Mouse (Mus musculus): ENCODE data around the gene Cdk17. TPM values are rescaled to one million over a fixed set of nuclear protein-coding genes. Genes with fewer than 3 reads are reported as not detected.

Cdk17 gene
- polyA plus RNA-seq, 1 experiment from 2014 or later, result 41.2 TPM

GRCm38 (mm10) chr10:93123957-93124613 lies 36.6 kb upstream of the Cdk17 start:
- Histone ChIP-seq H3K9me3 (replicated peaks) (no peaks in the 10 kb centered on the region), H3K4me2 (no peak overlapping the region), H3K27ac (replicated peaks) (0 out of 2 replicates have a peak overlapping the region, but pooled peaks have one; percentile 2), H3K27me3 (replicated peaks) (no peaks in the 10 kb centered on the region), H3K9ac (replicated peaks) (no peak overlapping the region), H3K36me3 (no peaks in the 10 kb centered on the region), H3K4me3 (replicated peaks) (no peak overlapping the region), H3K4me1 (no peaks in the 10 kb centered on the region)
- 82% methylated on average over 12 of the region's 12 CpGs for WGBS
- ATAC-seq (ENCODE audit: low FRiP score), result no peak

- Histone ChIP-seq H3K9ac (replicated peaks) (no peak overlapping the region), H3K27me3 (replicated peaks) (no peaks in the 10 kb centered on the region), H3K4me2 (no peak overlapping the region), H3K9me3 (replicated peaks) (no peaks in the 10 kb centered on the region), H3K36me3 (no peaks in the 10 kb centered on the region), H3K4me3 (replicated peaks) (no peak overlapping the region), H3K4me1 (no peaks in the 10 kb centered on the region), H3K27ac (replicated peaks) (no peak overlapping the region)
- WGBS, result 82% methylated on average over 3 of the region's 3 CpGs
- ATAC-seq (ENCODE audit: low FRiP score), result no peak
These were observed 34.6 kb upstream of the Cdk17 start for GRCm38 (mm10) chr10:93126025-93126424.

- 81% methylated on average over 2 of the region's 2 CpGs for WGBS
- no peak overlapping the region for H3K9ac ChIP-seq (replicated peaks)
- no peak for ATAC-seq (ENCODE audit: low FRiP score)
- H3K36me3 ChIP-seq, result no peaks in the 10 kb centered on the region
- no peaks in the 10 kb centered on the region for H3K4me1 ChIP-seq
- H3K4me3 ChIP-seq (replicated peaks), result no peak overlapping the region
- no peak overlapping the region for H3K27ac ChIP-seq (replicated peaks)
- H3K27me3 ChIP-seq (replicated peaks), result no peaks in the 10 kb centered on the region
- no peaks in the 10 kb centered on the region for H3K9me3 ChIP-seq (replicated peaks)
- no peak overlapping the region for H3K4me2 ChIP-seq
These were observed 32.1 kb upstream of the Cdk17 start for GRCm38 (mm10) chr10:93128566-93128965.

GRCm38 (mm10) chr10:93129345-93129744 lies 31.3 kb upstream of the Cdk17 start:
- Histone ChIP-seq H3K4me2 (no peak overlapping the region), H3K27me3 (replicated peaks) (no peaks in the 10 kb centered on the region), H3K9ac (replicated peaks) (no peak overlapping the region), H3K27ac (replicated peaks) (no peak overlapping the region), H3K4me3 (replicated peaks) (no peak overlapping the region), H3K9me3 (replicated peaks) (no peaks in the 10 kb centered on the region), H3K36me3 (no peaks in the 10 kb centered on the region), H3K4me1 (no peaks in the 10 kb centered on the region)
- no peak for ATAC-seq (ENCODE audit: low FRiP score)
- 71% methylated on average over 1 of the region's 1 CpGs for WGBS

- Histone ChIP-seq H3K4me2 (no peak overlapping the region), H3K4me1 (no peaks in the 10 kb centered on the region), H3K27ac (replicated peaks) (no peak overlapping the region), H3K36me3 (no peaks in the 10 kb centered on the region), H3K9ac (replicated peaks) (no peak overlapping the region), H3K9me3 (replicated peaks) (no peaks in the 10 kb centered on the region), H3K4me3 (replicated peaks) (no peak overlapping the region), H3K27me3 (replicated peaks) (no peaks in the 10 kb centered on the region)
- 67% methylated on average over 9 of the region's 9 CpGs for WGBS
- no peak for ATAC-seq (ENCODE audit: low FRiP score)
These were observed 30.7 kb upstream of the Cdk17 start for GRCm38 (mm10) chr10:93129904-93130455.

- 80% methylated on average over 10 of the region's 10 CpGs for WGBS
- Histone ChIP-seq H3K4me3 (replicated peaks) (no peak overlapping the region), H3K4me1 (no peaks in the 10 kb centered on the region), H3K36me3 (no peaks in the 10 kb centered on the region), H3K9me3 (replicated peaks) (no peaks in the 10 kb centered on the region), H3K27ac (replicated peaks) (no peak overlapping the region), H3K9ac (replicated peaks) (no peak overlapping the region), H3K27me3 (replicated peaks) (no peaks in the 10 kb centered on the region), H3K4me2 (no peak overlapping the region)
- ATAC-seq (ENCODE audit: low FRiP score), result no peak
These were observed 30.2 kb upstream of the Cdk17 start for GRCm38 (mm10) chr10:93130456-93130940.

GRCm38 (mm10) chr10:93131865-93132566 lies 28.7 kb upstream of the Cdk17 start:
- Histone ChIP-seq H3K27me3 (replicated peaks) (no peaks in the 10 kb centered on the region), H3K9me3 (replicated peaks) (no peaks in the 10 kb centered on the region), H3K9ac (replicated peaks) (no peak overlapping the region), H3K4me3 (replicated peaks) (no peak overlapping the region), H3K4me2 (no peak overlapping the region), H3K4me1 (no peaks in the 10 kb centered on the region), H3K27ac (replicated peaks) (no peak overlapping the region), H3K36me3 (no peaks in the 10 kb centered on the region)
- no peak for ATAC-seq (ENCODE audit: low FRiP score)
- 91% methylated on average over 9 of the region's 9 CpGs for WGBS

GRCm38 (mm10) chr10:93138730-93139129 lies 21.9 kb upstream of the Cdk17 start:
- peaks cover 10% of the 10 kb centered on the region; the same call in 1 of the 2 replicates for H3K4me1 ChIP-seq
- no peak for ATAC-seq (ENCODE audit: low FRiP score)
- WGBS, result 92% methylated on average over 3 of the region's 3 CpGs

GRCm38 (mm10) chr10:93140778-93141177 lies 19.9 kb upstream of the Cdk17 start:
- Histone ChIP-seq H3K9ac (replicated peaks) (no peak overlapping the region), H3K4me3 (replicated peaks) (no peak overlapping the region), H3K4me1 (peaks cover 10% of the 10 kb centered on the region; the same call in 1 of the 2 replicates), H3K27ac (replicated peaks) (no peak overlapping the region), H3K27me3 (replicated peaks) (no peaks in the 10 kb centered on the region), H3K9me3 (replicated peaks) (no peaks in the 10 kb centered on the region), H3K4me2 (no peak overlapping the region), H3K36me3 (no peaks in the 10 kb centered on the region)
- no peak for ATAC-seq (ENCODE audit: low FRiP score)
- WGBS, result 59% methylated on average over 4 of the region's 4 CpGs

More at GRCm38 (mm10) chr10:93138730-93139129, 21.9 kb upstream of the Cdk17 start:
- no peaks in the 10 kb centered on the region for H3K9me3 ChIP-seq (replicated peaks)
- no peaks in the 10 kb centered on the region for H3K36me3 ChIP-seq
- H3K9ac ChIP-seq (replicated peaks), result no peak overlapping the region
- no peaks in the 10 kb centered on the region for H3K27me3 ChIP-seq (replicated peaks)
- H3K27ac ChIP-seq (replicated peaks), result no peak overlapping the region
- H3K4me3 ChIP-seq (replicated peaks), result no peak overlapping the region
- no peak overlapping the region for H3K4me2 ChIP-seq

- H3K4me1 ChIP-seq, result peaks cover 10% of the 10 kb centered on the region; the same call in 1 of the 2 replicates
- H3K9me3 ChIP-seq (replicated peaks), result no peaks in the 10 kb centered on the region
- no peak for ATAC-seq (ENCODE audit: low FRiP score)
- no peaks in the 10 kb centered on the region for H3K36me3 ChIP-seq
- 44% methylated on average over 8 of the region's 8 CpGs for WGBS
- H3K9ac ChIP-seq (replicated peaks), result no peak overlapping the region
- no peak overlapping the region for H3K4me3 ChIP-seq (replicated peaks)
- H3K27ac ChIP-seq (replicated peaks), result no peak overlapping the region
- H3K27me3 ChIP-seq (replicated peaks), result no peaks in the 10 kb centered on the region
- peak overlapping the region; percentile 34 for H3K4me2 ChIP-seq
These were observed 17.9 kb upstream of the Cdk17 start for GRCm38 (mm10) chr10:93142600-93143284.

- H3K9me3 ChIP-seq (replicated peaks), result no peaks in the 10 kb centered on the region
- H3K4me2 ChIP-seq, result peak overlapping the region; percentile 34
- H3K27ac ChIP-seq (replicated peaks), result no peak overlapping the region
- H3K4me1 ChIP-seq, result peaks cover 10% of the 10 kb centered on the region; the same call in 1 of the 2 replicates
- no peak overlapping the region for H3K4me3 ChIP-seq (replicated peaks)
- no peak overlapping the region for H3K9ac ChIP-seq (replicated peaks)
- WGBS, result 48% methylated on average over 18 of the region's 18 CpGs
- no peaks in the 10 kb centered on the region for H3K27me3 ChIP-seq (replicated peaks)
- ATAC-seq (ENCODE audit: low FRiP score), result no peak
- no peaks in the 10 kb centered on the region for H3K36me3 ChIP-seq
These were observed 17.2 kb upstream of the Cdk17 start for GRCm38 (mm10) chr10:93143285-93143985.
